Mouse (Mus musculus) lung, embryonic 15.5 days (tissue): ENCODE measurements around the gene Pip5kl1. TPM values are rescaled to one million over a fixed set of nuclear protein-coding genes. Genes with fewer than 3 reads are reported as not detected.

Source experiments
- ATAC-seq: fragments of 200-750 bp; cut with Nextera tagmentation; 2 replicates; pipeline ENCODE4 v1.8.0; 2017; ENCODE audit warnings: moderate number of reproducible peaks, borderline replicate concordance; ENCODE audit not compliant: low FRiP score, low TSS enrichment; ENCODE audit errors: extremely low read depth
- H3K27ac ChIP-seq: fragments of 300-500 bp; sonication (generic); 2 replicates; pipeline ENCODE4 v1.5.1; 2015; ENCODE audit warnings: moderate library complexity, mild to moderate bottlenecking, inconsistent platforms
- H3K27me3 ChIP-seq: fragments of 300-500 bp; sonication (generic); 2 replicates; pipeline ENCODE4 v1.6.1; 2015; ENCODE audit warnings: inconsistent platforms
- H3K36me3 ChIP-seq: fragments of 300-500 bp; sonication (generic); 2 replicates; pipeline ENCODE4 v1.6.1; 2015; ENCODE audit warnings: inconsistent platforms
- H3K4me1 ChIP-seq: fragments of 300-500 bp; sonication (generic); 2 replicates; pipeline ENCODE4 v1.6.1; 2015; ENCODE audit warnings: inconsistent platforms
- H3K4me2 ChIP-seq: fragments of 300-500 bp; sonication (generic); 2 replicates; pipeline ENCODE4 v1.6.1; 2015; ENCODE audit warnings: inconsistent platforms, mild to moderate bottlenecking, moderate library complexity
- H3K4me3 ChIP-seq: fragments of 300-500 bp; sonication (generic); 2 replicates; pipeline ENCODE4 v1.5.1; 2015; ENCODE audit warnings: mild to moderate bottlenecking, inconsistent platforms
- H3K9ac ChIP-seq: fragments of 300-500 bp; sonication (generic); 2 replicates; pipeline ENCODE4 v1.6.1; 2015; ENCODE audit warnings: inconsistent platforms
- H3K9me3 ChIP-seq: fragments of 300-500 bp; sonication (generic); 2 replicates; pipeline ENCODE4 v1.6.1; 2016; ENCODE audit warnings: inconsistent platforms
- WGBS: fragments of 180-500 bp; shearing (Covaris S2); methylation state at CpG from one replicate; pipeline ENCODE4 v1.1.7; 2015; 5-methylcytosine and 5-hydroxymethylcytosine counted together
- polyA plus RNA-seq: library from polyadenylated mRNA; unstranded; fragments of >200 nt; fragmentation: Nextera tagmentation; extraction: Ambion mirVana; gene quantifications from 2 replicates; pipeline ENCODE4 v1.2.1, GENCODE M21; 2015

The Pip5kl1 gene
- polyA plus RNA-seq, 1 experiment from 2014 or later = 0.30 TPM

GRCm38 (mm10) chr2:32537360-32537905, 37.2 kb upstream of the Pip5kl1 start:
- H3K4me1 ChIP-seq = peaks cover 84% of the 10 kb centered on the region
- H3K9me3 ChIP-seq = no peaks in the 10 kb centered on the region
- 6% methylated on average over 9 of the region's 9 CpGs for WGBS

GRCm38 (mm10) chr2:32537941-32538340, 36.7 kb upstream of the Pip5kl1 start:
- Histone ChIP-seq H3K27ac (peak overlapping the region; percentile 98), H3K4me2 (peak overlapping the region; percentile 77), H3K9ac (peak overlapping the region; percentile 87), H3K9me3 (no peaks in the 10 kb centered on the region), H3K4me1 (peaks cover 87% of the 10 kb centered on the region), H3K4me3 (peak overlapping the region; percentile 67), H3K27me3 (no peaks in the 10 kb centered on the region), H3K36me3 (no peaks in the 10 kb centered on the region)
- WGBS = 54% methylated on average over 5 of the region's 5 CpGs
- ATAC-seq = no peak

More at GRCm38 (mm10) chr2:32537360-32537905, 37.2 kb upstream of the Pip5kl1 start:
- H3K4me3 ChIP-seq = peak overlapping the region; percentile 67
- peak overlapping the region; percentile 87 for H3K9ac ChIP-seq
- ATAC-seq = no peak
- H3K27ac ChIP-seq = peak overlapping the region; percentile 98
- H3K4me2 ChIP-seq = peak overlapping the region; percentile 77
- H3K27me3 ChIP-seq = no peaks in the 10 kb centered on the region
- no peaks in the 10 kb centered on the region for H3K36me3 ChIP-seq

GRCm38 (mm10) chr2:32538461-32538860, 36.1 kb upstream of the Pip5kl1 start:
- H3K27ac ChIP-seq = peak overlapping the region; percentile 98
- ATAC-seq = no peak
- peak overlapping the region; percentile 77 for H3K4me2 ChIP-seq
- no peak overlapping the region for H3K9ac ChIP-seq
- no peaks in the 10 kb centered on the region for H3K27me3 ChIP-seq
- H3K9me3 ChIP-seq = no peaks in the 10 kb centered on the region
- H3K36me3 ChIP-seq = no peaks in the 10 kb centered on the region
- 47% methylated on average over 4 of the region's 4 CpGs for WGBS
- peak overlapping the region; percentile 67 for H3K4me3 ChIP-seq
- H3K4me1 ChIP-seq = peaks cover 84% of the 10 kb centered on the region

GRCm38 (mm10) chr2:32539452-32539981, 35.1 kb upstream of the Pip5kl1 start:
- no peaks in the 10 kb centered on the region for H3K9me3 ChIP-seq
- no peaks in the 10 kb centered on the region for H3K36me3 ChIP-seq
- 53% methylated on average over 14 of the region's 14 CpGs for WGBS
- H3K4me2 ChIP-seq = peak overlapping the region; percentile 77
- H3K4me1 ChIP-seq = peaks cover 74% of the 10 kb centered on the region
- peak overlapping the region; percentile 98 for H3K27ac ChIP-seq
- H3K27me3 ChIP-seq = no peaks in the 10 kb centered on the region
- H3K4me3 ChIP-seq = no peak overlapping the region
- no peak for ATAC-seq
- no peak overlapping the region for H3K9ac ChIP-seq

- ATAC-seq = no peak
- Histone ChIP-seq H3K36me3 (no peaks in the 10 kb centered on the region), H3K9me3 (no peaks in the 10 kb centered on the region), H3K4me1 (peaks cover 67% of the 10 kb centered on the region), H3K4me3 (no peak overlapping the region), H3K4me2 (no peak overlapping the region), H3K9ac (no peak overlapping the region), H3K27me3 (no peaks in the 10 kb centered on the region), H3K27ac (no peak overlapping the region)
- 86% methylated on average over 2 of the region's 2 CpGs for WGBS
These were observed 33.2 kb upstream of the Pip5kl1 start for GRCm38 (mm10) chr2:32541333-32541908.

- H3K27me3 ChIP-seq = no peaks in the 10 kb centered on the region
- H3K36me3 ChIP-seq = no peaks in the 10 kb centered on the region
- H3K9ac ChIP-seq = no peak overlapping the region
- no peaks in the 10 kb centered on the region for H3K9me3 ChIP-seq
- no peak overlapping the region for H3K27ac ChIP-seq
- H3K4me1 ChIP-seq = peaks cover 60% of the 10 kb centered on the region
- ATAC-seq = no peak
- H3K4me2 ChIP-seq = no peak overlapping the region
- H3K4me3 ChIP-seq = no peak overlapping the region
- WGBS = 80% methylated on average over 4 of the region's 4 CpGs
These were observed 32.5 kb upstream of the Pip5kl1 start for GRCm38 (mm10) chr2:32541986-32542573.

GRCm38 (mm10) chr2:32543031-32543449, 31.6 kb upstream of the Pip5kl1 start:
- no peak overlapping the region for H3K9ac ChIP-seq
- H3K4me1 ChIP-seq = peaks cover 51% of the 10 kb centered on the region
- no peaks in the 10 kb centered on the region for H3K9me3 ChIP-seq
- no peak overlapping the region for H3K4me2 ChIP-seq
- WGBS = 56% methylated on average over 3 of the region's 3 CpGs
- no peak for ATAC-seq
- no peak overlapping the region for H3K4me3 ChIP-seq
- H3K27ac ChIP-seq = no peak overlapping the region
- no peaks in the 10 kb centered on the region for H3K27me3 ChIP-seq
- H3K36me3 ChIP-seq = no peaks in the 10 kb centered on the region

GRCm38 (mm10) chr2:32546951-32547350, 27.6 kb upstream of the Pip5kl1 start:
- WGBS = 88% methylated on average over 1 of the region's 1 CpGs
- H3K4me2 ChIP-seq = no peak overlapping the region
- H3K9me3 ChIP-seq = no peaks in the 10 kb centered on the region
- H3K4me3 ChIP-seq = no peak overlapping the region
- H3K27ac ChIP-seq = no peak overlapping the region
- no peaks in the 10 kb centered on the region for H3K27me3 ChIP-seq
- ATAC-seq = no peak
- no peak overlapping the region for H3K9ac ChIP-seq
- H3K36me3 ChIP-seq = no peaks in the 10 kb centered on the region
- peaks cover 22% of the 10 kb centered on the region for H3K4me1 ChIP-seq

- no peak for ATAC-seq
- Histone ChIP-seq H3K4me3 (no peak overlapping the region), H3K36me3 (no peaks in the 10 kb centered on the region), H3K9ac (no peak overlapping the region), H3K27ac (no peak overlapping the region), H3K4me1 (peaks cover 17% of the 10 kb centered on the region), H3K27me3 (no peaks in the 10 kb centered on the region), H3K9me3 (no peaks in the 10 kb centered on the region), H3K4me2 (no peak overlapping the region)
- WGBS = 58% methylated on average over 5 of the region's 5 CpGs
These were observed 27.2 kb upstream of the Pip5kl1 start for GRCm38 (mm10) chr2:32547380-32547779.

GRCm38 (mm10) chr2:32547964-32548739, 26.4 kb upstream of the Pip5kl1 start:
- H3K4me3 ChIP-seq = no peak overlapping the region
- H3K9ac ChIP-seq = no peak overlapping the region
- no peak for ATAC-seq
- no peaks in the 10 kb centered on the region for H3K9me3 ChIP-seq
- peaks cover 10% of the 10 kb centered on the region; the same call in 1 of the 2 replicates for H3K4me1 ChIP-seq
- no peak overlapping the region for H3K27ac ChIP-seq
- no peaks in the 10 kb centered on the region for H3K36me3 ChIP-seq
- 81% methylated on average over 7 of the region's 7 CpGs for WGBS
- H3K27me3 ChIP-seq = no peaks in the 10 kb centered on the region
- no peak overlapping the region for H3K4me2 ChIP-seq

- Histone ChIP-seq H3K4me1 (peaks cover 10% of the 10 kb centered on the region; the same call in 1 of the 2 replicates), H3K9me3 (no peaks in the 10 kb centered on the region), H3K9ac (no peak overlapping the region), H3K36me3 (no peaks in the 10 kb centered on the region), H3K27ac (peak overlapping the region; percentile 2; the same call in 1 of the 2 replicates), H3K27me3 (no peaks in the 10 kb centered on the region), H3K4me3 (no peak overlapping the region), H3K4me2 (no peak overlapping the region)
- no peak for ATAC-seq
- 63% methylated on average over 9 of the region's 9 CpGs for WGBS
These were observed 25.4 kb upstream of the Pip5kl1 start for GRCm38 (mm10) chr2:32549171-32549570.
